Mouse (Mus musculus) fibroblast of lung, adult 2 months (primary cell): Measurements from ENCODE around the gene Olfr576.

Source experiments
- DNase-seq: peaks from one replicate; pipeline ENCODE4 v3.0.0-alpha.2; 2011; ENCODE audit warnings: low read depth

Gene Olfr576

DNA sequence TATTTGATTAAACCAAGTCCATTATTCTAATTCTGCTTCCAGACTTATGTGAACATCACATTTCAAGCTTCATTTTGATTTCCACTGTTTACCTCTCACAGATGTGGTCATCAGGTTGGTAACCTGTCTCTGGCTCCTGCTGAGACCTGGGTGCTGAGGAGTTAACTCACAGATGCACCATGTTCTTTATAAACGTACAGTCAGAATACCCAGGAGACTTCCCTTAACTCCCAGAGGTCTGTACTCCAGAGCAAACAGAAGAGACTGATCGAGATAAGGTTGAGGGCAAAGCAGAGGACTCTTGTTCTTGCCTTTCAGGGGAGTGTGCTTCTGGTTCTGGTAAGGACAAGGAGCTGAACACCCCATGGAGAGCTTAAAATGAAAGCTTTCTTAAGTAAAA is at the start of gene Olfr576:
TSS of gene Olfr576 (plus strand) at position 301 of the 400 bp plus-strand sequence.
- no peak for DNase-seq

DNA sequence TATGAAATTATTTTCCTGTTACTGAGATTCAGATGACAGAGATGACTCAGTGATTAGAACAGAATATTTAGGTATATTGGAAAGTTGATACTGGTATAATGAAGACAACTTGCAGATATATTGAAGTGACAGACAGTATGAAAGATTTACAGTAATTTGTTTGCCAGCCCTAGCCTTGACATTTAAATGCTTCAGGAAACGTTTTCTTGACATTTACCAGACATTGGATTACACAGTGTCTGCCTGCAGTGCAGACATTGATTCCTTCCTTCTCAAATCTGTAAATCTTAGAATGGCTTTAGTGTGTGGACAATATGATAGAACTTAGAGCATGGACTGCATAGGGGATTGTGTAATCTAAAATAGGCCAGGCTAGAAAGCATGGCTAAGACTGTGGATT is 47.2 kb upstream of the Olfr576 start:
- DNase-seq: no peak

DNA sequence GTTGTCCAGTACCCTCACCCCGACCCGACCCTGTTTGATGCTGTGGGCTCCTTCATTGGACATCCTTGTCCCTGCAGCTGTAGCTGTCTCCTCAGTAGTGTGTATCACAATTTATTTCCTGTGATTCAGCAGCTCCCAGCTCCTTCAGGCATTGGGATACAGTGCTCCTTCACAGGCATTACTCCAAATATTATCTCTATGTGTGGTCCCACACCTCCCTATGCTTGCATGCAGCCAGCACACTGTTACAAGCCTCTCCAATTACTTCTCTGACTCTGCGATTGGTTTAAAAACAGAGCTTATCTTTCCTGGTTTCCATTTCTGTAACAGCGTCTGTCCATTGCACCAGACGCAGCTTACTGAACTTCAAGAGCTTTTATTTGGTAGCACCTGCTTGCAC is 46.1 kb upstream of the Olfr576 start:
- no peak for DNase-seq

DNA sequence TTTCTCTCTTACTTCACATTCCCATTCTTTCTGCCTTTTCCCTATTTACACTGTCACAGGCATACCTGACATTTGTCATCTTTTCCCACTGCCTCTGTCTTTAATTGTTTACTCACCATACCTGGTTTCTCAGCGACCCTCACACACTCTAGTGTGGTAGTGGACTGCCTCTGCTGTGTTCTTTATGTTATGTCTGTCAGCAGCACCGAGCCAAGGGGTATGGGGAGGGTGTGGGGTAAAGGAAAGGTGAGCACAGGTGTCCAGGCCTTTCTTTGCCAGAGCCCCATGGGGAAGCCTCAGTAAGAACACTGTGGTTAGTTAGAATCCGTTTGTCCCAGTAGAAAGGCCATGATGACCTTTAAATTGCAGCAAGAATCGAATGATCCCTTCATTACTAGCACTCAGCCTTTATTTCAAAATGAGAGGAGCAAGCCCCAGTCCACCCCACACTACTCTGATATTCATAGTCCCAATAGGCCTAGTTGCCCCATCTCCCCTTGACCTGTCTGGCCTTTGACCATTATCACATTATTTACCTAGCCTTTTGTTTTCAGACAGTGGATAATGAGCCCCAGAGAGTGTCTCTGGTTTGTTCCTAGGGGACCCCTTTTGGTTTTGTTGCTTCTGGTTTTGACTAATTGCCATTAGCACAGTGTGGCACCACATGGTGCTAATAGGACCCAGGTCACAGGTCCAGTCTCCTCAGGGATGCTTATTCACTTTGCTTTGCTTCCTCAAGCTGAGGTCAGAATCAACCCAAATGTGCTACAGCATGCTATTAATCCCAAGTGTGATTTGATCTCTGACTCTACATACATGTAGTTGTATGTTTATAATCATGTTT is 45.2 kb upstream of the Olfr576 start, which contains the start of gene Olfr571:
TSS of gene Olfr571 (minus strand) at position 505 of the 844 bp plus-strand sequence.
- no peak for DNase-seq

DNA sequence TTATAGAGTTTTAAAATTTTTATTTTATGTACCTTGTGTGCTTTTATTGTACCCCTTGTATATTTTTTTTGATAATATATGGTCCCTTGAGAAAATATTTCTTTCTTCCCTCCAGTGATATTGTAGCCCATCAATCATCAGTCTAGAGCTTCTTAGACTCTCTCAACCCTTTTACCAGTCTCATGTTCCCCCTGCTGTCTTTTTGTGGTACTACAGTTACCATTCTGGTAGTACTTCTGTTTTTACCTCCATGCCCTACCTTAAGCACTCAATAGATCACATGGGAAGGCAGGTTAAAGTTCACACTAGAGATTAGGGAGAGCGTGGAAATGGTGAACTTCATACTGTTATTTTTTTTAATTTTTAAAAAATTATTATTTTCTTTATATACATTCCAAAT is 42.8 kb upstream of the Olfr576 start:
- DNase-seq: peak; percentile 13

DNA sequence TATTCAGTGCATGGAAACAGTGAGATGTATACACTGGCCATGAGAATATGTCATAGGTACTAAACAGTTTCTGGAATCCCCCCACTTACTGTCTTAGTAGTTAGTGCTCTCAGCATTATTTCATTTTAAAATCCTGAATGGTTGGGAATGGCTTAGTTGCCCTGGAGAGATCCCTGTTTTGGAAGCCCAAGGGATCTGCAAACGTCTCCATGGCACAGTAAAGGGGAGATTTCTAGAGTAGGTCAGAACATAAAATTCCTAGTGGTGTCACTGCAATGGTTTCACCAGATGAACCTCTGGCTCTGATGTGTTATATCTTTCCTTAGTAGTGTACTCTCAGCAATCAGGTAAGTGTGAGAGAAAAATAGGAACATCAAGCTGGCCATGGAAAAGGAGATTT is 38.4 kb upstream of the Olfr576 start, which contains the start of gene Olfr572:
TSS of gene Olfr572 (plus strand) at position 301 of the 400 bp plus-strand sequence.
- no peak for DNase-seq

DNA sequence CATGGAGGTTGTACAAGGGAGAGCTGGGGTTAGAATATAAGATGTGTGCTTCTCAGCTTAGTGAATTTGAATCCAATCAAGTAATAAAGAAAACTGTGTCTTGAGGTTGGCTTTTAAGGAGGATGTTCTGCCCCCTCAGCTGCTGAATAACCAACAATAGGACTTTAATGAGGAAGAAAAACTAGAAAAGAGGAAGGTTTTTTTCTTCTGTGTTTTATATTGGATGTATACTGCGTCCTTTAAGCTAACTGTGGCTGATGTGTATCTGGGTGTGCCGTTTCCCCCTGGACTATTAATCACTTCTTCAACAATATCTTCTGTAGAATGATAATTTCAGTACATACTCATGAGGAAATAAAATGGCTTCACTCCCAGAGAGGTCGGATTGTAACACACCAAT is 35.4 kb upstream of the Olfr576 start:
- DNase-seq: no peak

DNA sequence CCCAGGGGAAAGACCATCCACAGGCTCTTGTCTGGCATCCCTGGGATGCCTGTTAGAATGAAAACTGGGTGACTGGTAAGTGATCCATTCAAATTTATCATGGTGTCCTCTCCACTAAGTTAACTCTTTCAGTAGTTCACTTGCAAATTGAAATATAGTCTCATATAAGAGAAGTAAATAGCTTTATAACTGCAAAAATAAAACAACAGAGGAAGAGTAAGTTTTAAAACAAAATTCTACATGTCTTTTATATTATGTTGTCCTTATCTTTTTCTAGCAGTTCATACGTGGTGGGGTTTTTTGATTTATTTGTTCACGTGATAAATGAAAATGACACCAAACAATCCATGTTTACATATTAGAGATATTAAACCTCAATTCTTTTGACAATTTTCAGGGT is 20.0 kb upstream of the Olfr576 start, which contains the start of gene Olfr573-ps1:
TSS of gene Olfr573-ps1 (minus strand) at position 101 of the 400 bp plus-strand sequence.
- DNase-seq: no peak

DNA sequence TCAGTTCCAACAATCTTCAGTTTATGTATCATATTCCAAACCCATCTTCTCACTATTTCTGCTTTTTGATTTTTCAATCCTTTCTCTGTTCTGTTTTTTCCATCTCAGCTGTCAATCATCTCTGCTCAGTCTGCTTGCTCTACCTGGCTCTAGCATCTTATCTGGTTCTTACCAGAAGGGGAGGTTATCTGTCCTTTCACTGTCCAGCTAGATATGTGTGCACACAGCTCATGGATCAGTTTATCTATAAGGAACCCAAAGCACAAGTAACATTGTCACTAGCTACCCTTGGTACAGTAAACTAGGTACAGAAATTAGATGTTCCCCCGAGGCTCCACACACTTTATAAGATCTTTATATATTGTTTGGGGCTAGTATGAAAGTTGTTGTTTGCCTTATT is 19.0 kb upstream of the Olfr576 start:
- DNase-seq: no peak

DNA sequence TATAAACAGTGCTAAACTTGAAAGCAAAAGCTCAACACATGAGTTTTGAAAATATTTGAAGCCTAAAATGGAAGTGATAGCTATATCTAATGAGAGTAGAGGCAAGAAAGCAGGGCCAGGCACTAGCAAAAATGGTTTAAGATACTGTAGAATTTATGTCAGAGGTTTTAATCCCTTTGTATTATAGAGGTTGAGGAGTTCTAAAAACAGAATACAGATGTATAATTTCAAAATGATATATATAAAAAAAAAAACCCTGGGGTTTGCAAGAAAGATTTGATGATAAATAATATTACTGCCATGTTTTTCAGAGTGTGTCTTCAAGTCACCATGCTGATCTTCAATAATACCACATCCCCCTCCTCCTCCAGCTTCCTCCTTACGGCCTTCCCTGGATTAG is 14.3 kb upstream of the Olfr576 start, which contains the start of gene Olfr574:
TSS of gene Olfr574 (plus strand) at position 301 of the 400 bp plus-strand sequence.
- DNase-seq: no peak

DNA sequence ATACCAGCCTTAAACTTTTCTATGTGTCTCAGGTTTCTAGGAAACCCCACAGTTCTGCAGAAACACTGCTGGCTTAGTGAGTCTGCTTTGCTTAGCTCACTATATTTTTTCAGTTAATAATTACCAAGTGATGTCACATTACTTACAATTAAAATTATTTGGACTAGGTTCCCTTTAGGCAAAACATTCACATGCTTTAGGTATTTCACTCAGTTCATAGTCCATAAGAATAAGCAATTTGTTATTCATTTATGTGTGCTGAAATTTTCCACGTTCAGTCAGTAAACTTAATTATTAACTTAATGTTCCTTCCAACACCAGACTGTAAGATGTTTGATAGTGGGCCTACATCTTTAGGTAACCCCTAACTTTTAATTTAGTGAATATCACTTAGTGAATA is 11.7 kb upstream of the Olfr576 start:
- no peak for DNase-seq

DNA sequence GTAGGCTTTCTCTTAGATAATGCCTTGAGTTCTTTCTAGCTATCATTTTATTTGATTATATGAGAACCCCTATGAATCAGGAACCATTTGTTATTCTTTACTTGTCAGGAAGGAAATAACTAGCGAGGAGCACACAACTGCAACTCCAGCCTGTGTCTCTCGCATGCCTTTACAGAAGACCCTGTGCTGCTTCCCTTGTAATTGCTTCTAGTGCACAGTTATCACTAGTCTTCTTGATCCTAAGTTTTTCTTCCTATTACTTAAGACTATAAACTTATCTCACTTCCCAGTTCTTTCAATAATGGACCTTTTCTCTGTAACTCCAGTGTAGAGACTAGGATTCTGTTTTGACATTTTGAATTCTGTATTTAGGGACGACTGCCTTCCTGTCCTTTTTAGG is 4.3 kb upstream of the Olfr576 start:
- no peak for DNase-seq

DNA sequence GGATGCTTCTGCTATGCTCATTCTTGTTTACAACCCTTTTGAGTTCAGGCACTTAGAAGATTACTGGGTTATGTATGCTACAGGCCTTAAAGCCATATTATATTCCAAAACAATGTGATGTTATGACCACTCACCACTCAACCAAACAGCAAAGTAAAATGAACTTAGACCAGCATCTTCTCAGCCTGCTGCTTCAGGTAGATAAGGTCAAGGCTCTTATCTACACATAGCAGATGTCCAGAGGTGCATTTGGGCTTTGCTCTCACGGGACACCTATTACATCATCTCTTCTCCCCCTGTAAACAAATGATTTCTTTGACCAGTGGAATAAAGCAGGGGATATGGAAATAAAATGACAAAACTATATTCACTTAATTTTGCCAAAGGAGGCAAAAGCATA is 3.9 kb upstream of the Olfr576 start, which contains the start of gene Olfr575:
TSS of gene Olfr575 (minus strand) at position 183 of the 400 bp plus-strand sequence.
- DNase-seq: no peak

DNA sequence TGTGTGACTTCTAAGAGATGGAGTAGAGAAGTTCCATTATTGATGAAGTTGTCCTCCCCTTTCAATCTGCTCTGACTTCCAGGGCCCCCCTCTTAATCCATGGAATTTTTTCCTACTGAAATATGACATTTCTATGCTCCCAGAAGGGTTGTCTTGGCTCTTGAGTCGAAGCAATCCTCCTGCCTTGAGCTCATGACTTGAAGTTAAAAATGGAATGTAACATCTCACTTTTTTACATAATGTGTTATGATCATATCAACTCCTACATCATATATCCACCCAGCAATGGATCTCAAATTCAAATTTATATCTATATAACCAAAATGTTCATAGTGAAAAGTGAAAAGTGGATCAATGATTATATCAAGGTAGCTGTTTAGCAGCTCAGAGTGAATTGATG is 11.9 kb downstream of the Olfr576 start:
- no peak for DNase-seq

DNA sequence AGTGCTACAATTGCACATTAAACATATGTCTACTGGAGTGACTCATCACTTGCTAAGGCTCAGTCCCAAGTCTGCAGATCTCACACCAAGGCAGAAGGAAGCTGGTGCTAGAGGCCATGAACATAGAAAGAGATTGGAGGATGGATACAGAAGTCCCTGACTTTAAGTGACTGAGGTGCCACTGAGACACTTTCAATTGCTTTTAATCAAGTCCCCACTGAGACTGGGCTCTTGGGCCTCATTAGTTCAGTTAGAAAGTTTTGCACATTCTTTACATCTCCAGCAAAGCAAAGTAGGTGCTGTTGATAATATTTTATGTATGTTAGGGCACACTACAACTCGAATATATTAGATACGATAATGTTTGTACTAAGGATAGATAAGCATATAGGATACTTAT is 13.4 kb downstream of the Olfr576 start, which contains the start of gene Olfr577:
TSS of gene Olfr577 (minus strand) at position 101 of the 400 bp plus-strand sequence.
- no peak for DNase-seq

DNA sequence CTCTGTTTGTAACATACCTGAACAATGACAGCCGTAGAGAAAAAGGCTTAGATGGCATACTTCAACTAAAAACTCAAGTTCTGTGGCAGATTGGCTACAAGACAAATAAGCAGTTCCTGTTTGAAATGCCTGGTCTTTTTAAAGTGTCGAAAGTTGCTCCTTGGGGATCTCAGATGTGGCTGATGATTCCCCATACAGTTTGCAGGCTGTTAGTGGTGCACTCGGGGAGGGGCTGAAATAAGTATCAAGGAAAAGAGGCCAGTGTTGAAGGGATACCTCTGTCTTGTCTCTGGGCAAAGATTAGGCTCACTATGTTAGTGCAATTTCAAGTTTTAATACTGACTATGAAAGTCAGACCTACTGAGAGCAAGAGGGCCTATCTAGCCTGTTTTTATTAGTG is 26.8 kb downstream of the Olfr576 start, which contains the start of gene Olfr578:
TSS of gene Olfr578 (minus strand) at position 101 of the 400 bp plus-strand sequence.
- no peak for DNase-seq
